Mouse (Mus musculus) forebrain, postnatal 0 days (tissue): ENCODE measurements around the gene Tspo2. TPM values are rescaled to one million over a fixed set of nuclear protein-coding genes. Genes with fewer than 3 reads are reported as not detected.

Experiments
- ATAC-seq: fragments of 200-750 bp; cut with Nextera tagmentation; 2 replicates; pipeline ENCODE4 v1.8.0; 2017; ENCODE audit warnings: mild to moderate bottlenecking, moderate library complexity
- DNase-seq: peaks from one replicate; pipeline ENCODE4 v3.0.0-alpha.2; 2015
- H3K27ac ChIP-seq: fragments of 300-500 bp; sonication (generic); 2 replicates; pipeline ENCODE4 v1.5.1; 2014; ENCODE audit warnings: low read depth, mild to moderate bottlenecking, antibody characterized with exemption, low read length, moderate library complexity, mixed read lengths
- H3K27me3 ChIP-seq: fragments of 300-500 bp; sonication (generic); 2 replicates; pipeline ENCODE4 v1.6.1; 2014; ENCODE audit warnings: mild to moderate bottlenecking, low read length, mixed read lengths; ENCODE audit not compliant: insufficient read depth
- H3K36me3 ChIP-seq: fragments of 300-500 bp; sonication (generic); 2 replicates; pipeline ENCODE4 v1.6.1; 2014; ENCODE audit warnings: mild to moderate bottlenecking, moderate library complexity; ENCODE audit not compliant: insufficient read depth
- H3K4me1 ChIP-seq: fragments of 300-500 bp; sonication (generic); 2 replicates; pipeline ENCODE4 v1.6.1; 2014; ENCODE audit warnings: antibody characterized with exemption; ENCODE audit not compliant: insufficient read depth
- H3K4me2 ChIP-seq: fragments of 300-500 bp; sonication (generic); 2 replicates; pipeline ENCODE4 v1.6.1; 2014; ENCODE audit warnings: low read depth, mild to moderate bottlenecking, moderate library complexity
- H3K4me3 ChIP-seq: fragments of 300-500 bp; sonication (generic); 2 replicates; pipeline ENCODE4 v1.5.1; 2014; ENCODE audit warnings: low read depth, low read length, mixed read lengths
- H3K9ac ChIP-seq: fragments of 300-500 bp; sonication (generic); 2 replicates; pipeline ENCODE4 v1.6.1; 2014; ENCODE audit warnings: mild to moderate bottlenecking
- H3K9me3 ChIP-seq: fragments of 300-500 bp; sonication (generic); 2 replicates; pipeline ENCODE4 v1.6.1; 2016; ENCODE audit warnings: low read length
- CTCF ChIP-seq: sonication (generic); IDR thresholded peaks from 2 replicates; pipeline ENCODE4 v1.5.1; 2016; ENCODE audit warnings: antibody characterized with exemption, control low read depth, low read depth
- WGBS: fragments of 180-500 bp; shearing (Covaris S2); extraction: QIAGEN DNeasy Blood & Tissue Kit; methylation state at CpG from one replicate; pipeline ENCODE4 v1.1.7; 2014; 5-methylcytosine and 5-hydroxymethylcytosine counted together
- polyA plus RNA-seq: library from polyadenylated mRNA; unstranded; fragments of >200 nt; fragmentation: Nextera tagmentation; extraction: Ambion mirVana; gene quantifications from 2 replicates; pipeline ENCODE4 v1.2.1, GENCODE M21; 2015
- total RNA-seq: library from RNA; depleted of rRNA; stranded (reverse); fragments of >200 nt; gene quantifications from 2 replicates; pipeline ENCODE4 v1.2.3, GENCODE M21; 2014; rRNA removed

Tspo2 gene
- total and polyA plus RNA-seq, 2 experiments from 2014 or later, result 0.47 TPM; not detected in 1

GRCm38 (mm10) chr17:48408526-48409291 is 42.6 kb downstream of the Tspo2 start:
- TF ChIP-seq CTCF, result no peak
- Histone ChIP-seq H3K4me1 (0 out of 2 replicates have a peak, but pooled peaks cover 16% of the 10 kb centered on the region), H3K36me3 (no peaks in the 10 kb centered on the region), H3K27ac (peak overlapping the region; percentile 99), H3K4me2 (peak overlapping the region; percentile 81), H3K27me3 (no peaks in the 10 kb centered on the region), H3K4me3 (peak overlapping the region; percentile 77), H3K9ac (peak overlapping the region; percentile 98), H3K9me3 (no peaks in the 10 kb centered on the region)
- 2% methylated on average over 46 of the region's 47 CpGs for WGBS
- ATAC-seq (peak; percentile 4), DNase-seq (peak; percentile 79)

GRCm38 (mm10) chr17:48407910-48408525 is 43.3 kb downstream of the Tspo2 start:
- peak overlapping the region; percentile 99 for H3K27ac ChIP-seq
- peak overlapping the region; percentile 98 for H3K9ac ChIP-seq
- no peaks in the 10 kb centered on the region for H3K27me3 ChIP-seq
- ATAC-seq, result no peak
- WGBS, result 5% methylated on average over 8 of the region's 8 CpGs
- H3K9me3 ChIP-seq, result no peaks in the 10 kb centered on the region
- no peak for TF ChIP-seq CTCF
- H3K4me1 ChIP-seq, result 0 out of 2 replicates have a peak, but pooled peaks cover 16% of the 10 kb centered on the region
- peak overlapping the region; percentile 77 for H3K4me3 ChIP-seq
- peak overlapping the region; percentile 81 for H3K4me2 ChIP-seq
- H3K36me3 ChIP-seq, result no peaks in the 10 kb centered on the region
- DNase-seq, result peak; percentile 6

- Histone ChIP-seq H3K36me3 (no peaks in the 10 kb centered on the region), H3K9me3 (no peaks in the 10 kb centered on the region), H3K4me1 (0 out of 2 replicates have a peak, but pooled peaks cover 16% of the 10 kb centered on the region), H3K9ac (no peak overlapping the region), H3K27ac (peak overlapping the region; percentile 99; the same call in 1 of the 2 replicates), H3K4me3 (no peak overlapping the region), H3K4me2 (peak overlapping the region; percentile 8; the same call in 1 of the 2 replicates), H3K27me3 (no peaks in the 10 kb centered on the region)
- ATAC-seq (no peak), DNase-seq (peak; percentile 57)
- 64% methylated on average over 4 of the region's 4 CpGs for WGBS
- no peak for TF ChIP-seq CTCF
These were observed 44.2 kb downstream of the Tspo2 start for GRCm38 (mm10) chr17:48407154-48407553.

- 0 out of 2 replicates have a peak, but pooled peaks cover 10% of the 10 kb centered on the region for H3K4me1 ChIP-seq
- H3K4me3 ChIP-seq, result no peak overlapping the region
- WGBS, result 93% methylated on average over 1 of the region's 1 CpGs
- H3K4me2 ChIP-seq, result no peak overlapping the region
- DNase-seq (no peak), ATAC-seq (no peak)
- no peak overlapping the region for H3K9ac ChIP-seq
- no peak overlapping the region for H3K27ac ChIP-seq
- no peak for TF ChIP-seq CTCF
- H3K27me3 ChIP-seq, result no peaks in the 10 kb centered on the region
- H3K36me3 ChIP-seq, result peaks cover 7% of the 10 kb centered on the region
- no peaks in the 10 kb centered on the region for H3K9me3 ChIP-seq
These were observed 46.6 kb downstream of the Tspo2 start for GRCm38 (mm10) chr17:48404706-48405105.

GRCm38 (mm10) chr17:48403848-48404247 is 47.5 kb downstream of the Tspo2 start:
- H3K4me3 ChIP-seq, result no peak overlapping the region
- no peaks in the 10 kb centered on the region for H3K27me3 ChIP-seq
- H3K9ac ChIP-seq, result no peak overlapping the region
- H3K4me2 ChIP-seq, result no peak overlapping the region
- DNase-seq (no peak), ATAC-seq (no peak)
- H3K4me1 ChIP-seq, result 0 out of 2 replicates have a peak, but pooled peaks cover 10% of the 10 kb centered on the region
- peaks cover 14% of the 10 kb centered on the region for H3K36me3 ChIP-seq
- 89% methylated on average over 2 of the region's 2 CpGs for WGBS
- TF ChIP-seq CTCF, result no peak
- no peak overlapping the region for H3K27ac ChIP-seq
- no peaks in the 10 kb centered on the region for H3K9me3 ChIP-seq

- H3K27me3 ChIP-seq, result no peaks in the 10 kb centered on the region
- DNase-seq, result no peak
- TF ChIP-seq CTCF, result no peak
- H3K9ac ChIP-seq, result no peak overlapping the region
- H3K27ac ChIP-seq, result no peak overlapping the region
- no peak for ATAC-seq
- H3K36me3 ChIP-seq, result peaks cover 23% of the 10 kb centered on the region
- 0 out of 2 replicates have a peak, but pooled peaks cover 5% of the 10 kb centered on the region for H3K4me1 ChIP-seq
- H3K4me2 ChIP-seq, result no peak overlapping the region
- H3K9me3 ChIP-seq, result no peaks in the 10 kb centered on the region
- 92% methylated on average over 3 of the region's 3 CpGs for WGBS
- no peak overlapping the region for H3K4me3 ChIP-seq
These were observed 48.6 kb downstream of the Tspo2 start for GRCm38 (mm10) chr17:48402751-48403150.

- DNase-seq (no peak), ATAC-seq (no peak)
- Histone ChIP-seq H3K4me3 (no peak overlapping the region), H3K36me3 (peaks cover 26% of the 10 kb centered on the region), H3K4me1 (no peaks in the 10 kb centered on the region), H3K4me2 (no peak overlapping the region), H3K27ac (no peak overlapping the region), H3K9ac (no peak overlapping the region), H3K27me3 (no peaks in the 10 kb centered on the region), H3K9me3 (no peaks in the 10 kb centered on the region)
- TF ChIP-seq CTCF, result no peak
- 85% methylated on average over 4 of the region's 4 CpGs for WGBS
These were observed 49.6 kb downstream of the Tspo2 start for GRCm38 (mm10) chr17:48401710-48402109.

Other genes starting within 250 kb of the Tspo2 start
- 0.24 TPM in 1 of 2 replicates, not detected in the other for gene Trem1, start 218.8 kb downstream of the Tspo2 start, total RNA-seq
- gene Trem1, start 218.8 kb downstream of the Tspo2 start, polyA plus RNA-seq, result 0.08 and 0.09 TPM in 2 replicates
- gene Trem3, start 203.7 kb downstream of the Tspo2 start, total RNA-seq, result not detected in 2 replicates
- not detected in 2 replicates for gene Trem3, start 203.7 kb downstream of the Tspo2 start, polyA plus RNA-seq
- not detected in 2 replicates for gene Treml4, start 187.2 kb downstream of the Tspo2 start, total RNA-seq
- gene Treml4, start 187.2 kb downstream of the Tspo2 start, polyA plus RNA-seq, result not detected in 2 replicates
- 0.23 and 0.43 TPM in 2 replicates for gene Treml2, start 152.0 kb downstream of the Tspo2 start, total RNA-seq
- gene Treml2, start 152.0 kb downstream of the Tspo2 start, polyA plus RNA-seq, result 0.07 TPM in 1 of 2 replicates, not detected in the other
- gene B430306N03Rik, start 135.4 kb downstream of the Tspo2 start, total RNA-seq, result 0.08 and 0.19 TPM in 2 replicates
- 0.21 TPM in 1 of 2 replicates, not detected in the other for gene B430306N03Rik, start 135.4 kb downstream of the Tspo2 start, polyA plus RNA-seq
- 5.4 and 9.8 TPM in 2 replicates for gene Trem2, start 105.1 kb downstream of the Tspo2 start, total RNA-seq
- 8.0 and 9.3 TPM in 2 replicates for gene Trem2, start 105.1 kb downstream of the Tspo2 start, polyA plus RNA-seq
- 0.23 TPM in 1 of 2 replicates, not detected in the other for gene Treml1, start 91.6 kb downstream of the Tspo2 start, total RNA-seq
- gene Treml1, start 91.6 kb downstream of the Tspo2 start, polyA plus RNA-seq, result 0.11 TPM in 1 of 2 replicates, not detected in the other
- gene Nfya, start 41.6 kb downstream of the Tspo2 start, total RNA-seq, result 25.2 and 35.0 TPM in 2 replicates
- 6.3 and 6.6 TPM in 2 replicates for gene Nfya, start 41.6 kb downstream of the Tspo2 start, polyA plus RNA-seq
- 18.7 and 21.0 TPM in 2 replicates for gene Oard1, start 41.5 kb downstream of the Tspo2 start, total RNA-seq
- gene Oard1, start 41.5 kb downstream of the Tspo2 start, polyA plus RNA-seq, result 36.0 and 40.0 TPM in 2 replicates
- 0.43 and 1.1 TPM in 2 replicates for gene Apobec2, start 18.6 kb downstream of the Tspo2 start, total RNA-seq
- gene Apobec2, start 18.6 kb downstream of the Tspo2 start, polyA plus RNA-seq, result 0.23 and 0.50 TPM in 2 replicates
- not detected in 2 replicates for gene Unc5cl, start 3.4 kb upstream of the Tspo2 start, total RNA-seq
- 0.14 and 0.56 TPM in 2 replicates for gene Unc5cl, start 3.4 kb upstream of the Tspo2 start, polyA plus RNA-seq